Mouse (Mus musculus): ENCODE measurements around the gene Olfr392. TPM values are rescaled to one million over a fixed set of nuclear protein-coding genes. Genes with fewer than 3 reads are reported as not detected.

Olfr392 gene
- polyA plus RNA-seq (2012; rRNA removed) = not detected in 2 replicates

GRCm38 (mm10) chr11:73816949-73817348 lies at the start of gene Olfr392:
Gene Olfr392, minus strand, starts transcription at chr11:73817049.
- no peak for DNase-seq
- Histone ChIP-seq H3K4me3 (replicated peaks; ENCODE audit: extremely low read depth, low read depth, low read length) (no peak within 1 kb of the TSS), H3K4me1 (ENCODE audit: control insufficient read depth, insufficient read depth, low read length) (no peaks in the 10 kb centered on the region)
- 92% methylated on average over 1 of the region's 1 CpGs for WGBS
- no peak for TF ChIP-seq POLR2A (IDR thresholded peaks at IDR 0.05; ENCODE audit: borderline replicate concordance, extremely low read depth, low read depth, low read length)
- TF ChIP-seq CTCF (IDR thresholded peaks at IDR 0.05; ENCODE audit: insufficient read depth, low read length) = no peak

- Histone ChIP-seq H3K4me3 (replicated peaks; ENCODE audit: extremely low read depth, low read depth, low read length) (no peak within 1 kb of the TSS), H3K4me1 (ENCODE audit: control insufficient read depth, insufficient read depth, low read length) (no peaks in the 10 kb centered on the region)
- DNase-seq = no peak
- TF ChIP-seq POLR2A (IDR thresholded peaks at IDR 0.05; ENCODE audit: borderline replicate concordance, extremely low read depth, low read depth, low read length) (no peak), CTCF (IDR thresholded peaks at IDR 0.05; ENCODE audit: insufficient read depth, low read length) (no peak)
Observed at GRCm38 (mm10) chr11:73851354-73851753, 34.5 kb upstream of the Olfr392 start, which contains the start of gene Olfr393. Gene Olfr393, minus strand, starts transcription at chr11:73851454.

GRCm38 (mm10) chr11:73802952-73803351 lies 13.9 kb downstream of the Olfr392 start, which contains the start of gene Olfr391-ps:
Gene Olfr391-ps, minus strand, starts transcription at chr11:73803052.
- no peak for DNase-seq
- Histone ChIP-seq H3K4me3 (replicated peaks; ENCODE audit: extremely low read depth, low read depth, low read length) (no peak within 1 kb of the TSS), H3K4me1 (ENCODE audit: control insufficient read depth, insufficient read depth, low read length) (no peaks in the 10 kb centered on the region)
- WGBS = 5% methylated on average over 1 of the region's 1 CpGs
- TF ChIP-seq CTCF (IDR thresholded peaks at IDR 0.05; ENCODE audit: insufficient read depth, low read length) (no peak), POLR2A (IDR thresholded peaks at IDR 0.05; ENCODE audit: borderline replicate concordance, extremely low read depth, low read depth, low read length) (no peak)

GRCm38 (mm10) chr11:73782664-73783063 lies 34.2 kb downstream of the Olfr392 start, which contains the start of gene Olfr390:
Gene Olfr390, plus strand, starts transcription at chr11:73782964.
- TF ChIP-seq CTCF (IDR thresholded peaks at IDR 0.05; ENCODE audit: insufficient read depth, low read length) (no peak), POLR2A (IDR thresholded peaks at IDR 0.05; ENCODE audit: borderline replicate concordance, extremely low read depth, low read depth, low read length) (no peak)
- 56% methylated on average over 1 of the region's 1 CpGs for WGBS
- DNase-seq = no peak
- Histone ChIP-seq H3K4me1 (ENCODE audit: control insufficient read depth, insufficient read depth, low read length) (no peaks in the 10 kb centered on the region), H3K4me3 (replicated peaks; ENCODE audit: extremely low read depth, low read depth, low read length) (no peak within 1 kb of the TSS)

GRCm38 (mm10) chr11:73780613-73781012 lies 36.2 kb downstream of the Olfr392 start, which contains the start of gene Olfr389:
Gene Olfr389, minus strand, starts transcription at chr11:73780713.
- TF ChIP-seq CTCF (IDR thresholded peaks at IDR 0.05; ENCODE audit: insufficient read depth, low read length) = no peak
- TF ChIP-seq POLR2A (IDR thresholded peaks at IDR 0.05; ENCODE audit: borderline replicate concordance, extremely low read depth, low read depth, low read length) = no peak
- no peaks in the 10 kb centered on the region for H3K4me1 ChIP-seq (ENCODE audit: control insufficient read depth, insufficient read depth, low read length)
- no peak for DNase-seq
- 81% methylated on average over 1 of the region's 1 CpGs for WGBS
- H3K4me3 ChIP-seq (replicated peaks; ENCODE audit: extremely low read depth, low read depth, low read length) = no peak within 1 kb of the TSS

Other genes starting within 250 kb of the Olfr392 start
- gene Olfr385, start 224.0 kb downstream of the Olfr392 start, polyA plus RNA-seq (2012; rRNA removed) = not detected in 2 replicates
- gene Olfr384, start 218.5 kb downstream of the Olfr392 start, polyA plus RNA-seq (2012; rRNA removed) = not detected in 2 replicates
- gene Zfp735, start 128.3 kb downstream of the Olfr392 start, polyA plus RNA-seq (2012; rRNA removed) = not detected in 2 replicates
- not detected in 2 replicates for gene Olfr389, start 36.3 kb downstream of the Olfr392 start, polyA plus RNA-seq (2012; rRNA removed)
- gene Olfr390, start 34.1 kb downstream of the Olfr392 start, polyA plus RNA-seq (2012; rRNA removed) = not detected in 2 replicates
- gene Olfr391-ps, start 14.0 kb downstream of the Olfr392 start, polyA plus RNA-seq (2012; rRNA removed) = not detected in 2 replicates
- gene Olfr393, start 34.4 kb upstream of the Olfr392 start, polyA plus RNA-seq (2012; rRNA removed) = not detected in 2 replicates
- gene Olfr394, start 73.7 kb upstream of the Olfr392 start, polyA plus RNA-seq (2012; rRNA removed) = not detected in 2 replicates
- gene Olfr395, start 92.2 kb upstream of the Olfr392 start, polyA plus RNA-seq (2012; rRNA removed) = not detected in 2 replicates
- gene Olfr23, start 119.6 kb upstream of the Olfr392 start, polyA plus RNA-seq (2012; rRNA removed) = not detected in 2 replicates
- gene Olfr397, start 143.8 kb upstream of the Olfr392 start, polyA plus RNA-seq (2012; rRNA removed) = not detected in 2 replicates
- not detected in 2 replicates for gene Olfr398, start 173.4 kb upstream of the Olfr392 start, polyA plus RNA-seq (2012; rRNA removed)
- not detected in 2 replicates for gene Olfr139, start 239.5 kb upstream of the Olfr392 start, polyA plus RNA-seq (2012; rRNA removed)
- gene Olfr399, start 239.6 kb upstream of the Olfr392 start, polyA plus RNA-seq (2012; rRNA removed) = not detected in 2 replicates